Mouse (Mus musculus) heart, adult 2 months (tissue): Measurements from ENCODE around the gene Cfap46. TPM values are rescaled to one million over a fixed set of nuclear protein-coding genes. Genes with fewer than 3 reads are reported as not detected.

Experiments
- DNase-seq, 2 experiments: peaks; one replicate each; pipeline ENCODE4 v3.0.0; 2021
- H3K27ac ChIP-seq: fragments of 200-600 bp; 2 replicates; pipeline ENCODE4 v1.8.1; 2022
- H3K27me3 ChIP-seq: fragments of 200-500 bp; 2 replicates; pipeline ENCODE4 v1.6.1; 2012; ENCODE audit warnings: mild to moderate bottlenecking, low read length, inconsistent platforms, mixed read lengths; ENCODE audit not compliant: control insufficient read depth, insufficient read depth
- H3K36me3 ChIP-seq: fragments of 200-500 bp; 2 replicates; pipeline ENCODE4 v1.6.1; 2012; ENCODE audit warnings: low read length, inconsistent platforms; ENCODE audit not compliant: control insufficient read depth, insufficient read depth
- H3K4me1 ChIP-seq: fragments of 200-500 bp; 2 replicates; pipeline ENCODE4 v1.6.1; 2011; ENCODE audit warnings: low read length; ENCODE audit not compliant: control insufficient read depth, insufficient read depth
- H3K4me3 ChIP-seq: fragments of 200-600 bp; 2 replicates; pipeline ENCODE4 v1.8.1; 2022
- H3K79me2 ChIP-seq: fragments of 200-500 bp; replicated peaks from 2 replicates; pipeline ENCODE4 v1.6.1; 2012; ENCODE audit warnings: mild to moderate bottlenecking, inconsistent platforms, low read length, moderate library complexity, mixed read lengths; ENCODE audit not compliant: control insufficient read depth, insufficient read depth
- H3K9ac ChIP-seq: fragments of 200-500 bp; 2 replicates; pipeline ENCODE4 v1.6.1; 2012; ENCODE audit warnings: low read depth, mild to moderate bottlenecking, control low read depth, inconsistent platforms, low read length, mixed read lengths
- CTCF ChIP-seq: fragments of 200-600 bp; IDR thresholded peaks from 2 replicates; pipeline ENCODE4 v1.8.1; 2022; ENCODE audit warnings: antibody characterized with exemption, mild to moderate bottlenecking, moderate library complexity
- EP300 ChIP-seq: fragments of 200-500 bp; IDR thresholded peaks from 2 replicates; pipeline ENCODE4 v1.6.1; 2011; ENCODE audit warnings: low read depth, low read length, control low read depth; ENCODE audit not compliant: insufficient read depth
- POLR2A ChIP-seq: fragments of 200-500 bp; IDR thresholded peaks from 2 replicates; pipeline ENCODE4 v1.6.1; 2011; ENCODE audit warnings: mild to moderate bottlenecking, low read depth, low read length, control low read depth; ENCODE audit not compliant: insufficient read depth
- WGBS: fragments of 180-500 bp; shearing (Covaris S2); methylation state at CpG from one replicate; pipeline ENCODE4 v1.1.7; 2018; 5-methylcytosine and 5-hydroxymethylcytosine counted together
- intact Hi-C: fragments of 180-260 bp; cut with DNase I; formaldehyde crosslinking; loops from one replicate; pipeline ENCODE4 v1.15.1; 2025
- polyA plus RNA-seq: library from polyadenylated mRNA; depleted of rRNA; stranded (reverse); fragments of >200 nt; gene quantifications from 2 replicates; pipeline ENCODE4 v1.2.3, GENCODE M21; 2012
- total RNA-seq, 2 experiments: library from RNA; stranded (reverse); gene quantifications; 2 replicates each; pipeline ENCODE4 v1.2.3; 2021

Cfap46 gene
- total and polyA plus RNA-seq, 3 experiments, result 0.08 to 1.00 TPM; not detected in 1

- WGBS, result 18% methylated on average over 6 of the region's 6 CpGs
- peak; percentile 47 to 77 for DNase-seq
- Histone ChIP-seq H3K36me3 (no peaks in the 10 kb centered on the region), H3K27ac (no peak overlapping the region), H3K27me3 (no peaks in the 10 kb centered on the region; the same call in 1 of the 2 replicates), H3K79me2 (no peaks in the 10 kb centered on the region), H3K4me1 (no peaks in the 10 kb centered on the region), H3K9ac (no peak overlapping the region), H3K4me3 (no peak overlapping the region)
- intact Hi-C loops, result loop anchor here (1.0 to 5.0 kb wide), 3 partner anchors 44 to 174 kb away; no protein-coding TSS in a partner anchor
- 0 out of 2 replicates have a peak, but pooled peaks have one; percentile 31 for TF ChIP-seq EP300
- TF ChIP-seq POLR2A, result no peak
- peak; percentile 93 for TF ChIP-seq CTCF
Measured at GRCm38 (mm10) chr7:139703146-139703825, 19.7 kb upstream of the Cfap46 start.

- H3K36me3 ChIP-seq, result no peaks in the 10 kb centered on the region
- no peaks in the 10 kb centered on the region for H3K79me2 ChIP-seq
- H3K27me3 ChIP-seq, result no peaks in the 10 kb centered on the region; the same call in 1 of the 2 replicates
- H3K27ac ChIP-seq, result no peak overlapping the region
- WGBS, result 39% methylated on average over 6 of the region's 6 CpGs
- TF ChIP-seq POLR2A (no peak), EP300 (no peak)
- no peak for DNase-seq
- H3K9ac ChIP-seq, result no peak overlapping the region
- H3K4me3 ChIP-seq, result no peak overlapping the region
- H3K4me1 ChIP-seq, result no peaks in the 10 kb centered on the region
- intact Hi-C loops, result loop anchor here (5.0 kb wide), 2 partner anchors 46 to 176 kb away; no protein-coding TSS in a partner anchor
Measured at GRCm38 (mm10) chr7:139701651-139702301, 18.2 kb upstream of the Cfap46 start.

DNA sequence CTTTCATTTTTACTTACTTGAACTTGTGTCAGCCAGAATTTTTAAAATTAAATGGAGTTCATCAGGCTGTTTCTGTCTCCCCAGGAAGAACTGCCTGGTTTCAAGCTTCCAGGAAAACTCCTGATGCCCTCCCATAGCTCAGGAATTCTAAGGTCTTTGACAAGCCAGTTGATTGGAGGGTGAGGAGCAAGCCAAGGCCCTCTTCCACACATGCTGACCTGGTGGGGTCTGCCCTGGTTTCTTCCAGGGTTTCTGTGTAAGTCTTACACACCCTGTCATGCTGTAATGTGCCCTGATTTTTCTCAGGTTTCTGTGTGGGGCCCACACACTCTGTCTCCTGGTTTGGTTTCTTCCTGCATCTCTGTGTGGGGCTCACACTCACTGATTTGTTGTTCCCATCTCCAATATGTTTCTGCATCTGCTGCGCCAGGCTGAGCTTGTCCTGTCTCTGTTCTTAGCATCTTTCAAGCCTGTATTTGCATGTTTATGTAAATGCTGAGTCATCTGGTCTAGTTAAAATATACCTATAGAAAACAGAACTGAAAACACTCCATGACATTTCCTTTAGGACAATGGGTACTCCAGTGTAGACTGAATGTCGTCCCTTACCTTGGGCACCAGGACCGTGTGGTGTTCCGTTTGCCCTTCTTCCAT is 9.2 kb upstream of the Cfap46 start:
- TF ChIP-seq POLR2A, result no peak
- no peak for TF ChIP-seq CTCF
- TF ChIP-seq EP300, result no peak
- H3K27ac ChIP-seq, result no peak overlapping the region
- H3K79me2 ChIP-seq, result no peaks in the 10 kb centered on the region
- no peak for DNase-seq
- H3K4me3 ChIP-seq, result no peak overlapping the region
- H3K9ac ChIP-seq, result no peak overlapping the region
- 90% methylated on average over 4 of the region's 4 CpGs for WGBS
- no peaks in the 10 kb centered on the region for H3K27me3 ChIP-seq
- H3K36me3 ChIP-seq, result no peaks in the 10 kb centered on the region
- H3K4me1 ChIP-seq, result no peaks in the 10 kb centered on the region
- intact Hi-C loops, result no loop called here

- TF ChIP-seq CTCF (no peak), EP300 (no peak), POLR2A (no peak)
- WGBS, result 82% methylated on average over 11 of the region's 11 CpGs
Measured at GRCm38 (mm10) chr7:139692211-139692610, 8.6 kb upstream of the Cfap46 start.

DNA sequence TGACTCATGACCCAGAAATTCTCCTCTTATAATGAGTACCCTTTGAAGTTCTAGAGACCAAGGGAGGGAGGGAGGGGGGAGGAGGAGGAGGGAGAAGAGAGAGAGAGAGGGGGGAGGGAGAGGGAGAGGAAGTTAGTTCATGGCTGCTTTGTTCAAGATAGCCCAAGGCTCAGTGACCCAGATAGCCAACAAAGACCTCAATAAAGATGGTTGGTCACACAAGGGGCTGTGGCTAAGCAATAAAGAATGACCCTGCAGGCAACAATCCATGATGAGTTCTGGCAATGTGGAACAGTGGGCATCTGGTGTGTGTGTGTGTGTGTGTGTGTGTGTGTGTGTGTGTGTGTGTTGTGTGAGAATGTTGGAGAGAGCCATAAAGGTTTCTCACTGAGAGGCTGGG is 1.7 kb upstream of the Cfap46 start:
- H3K27me3 ChIP-seq, result no peaks in the 10 kb centered on the region
- H3K9ac ChIP-seq, result no peak overlapping the region
- no peaks in the 10 kb centered on the region for H3K79me2 ChIP-seq
- no peak overlapping the region for H3K27ac ChIP-seq
- H3K4me3 ChIP-seq, result no peak overlapping the region
- H3K36me3 ChIP-seq, result no peaks in the 10 kb centered on the region
- intact Hi-C loops, result loop anchor here (2.0 kb wide), 1 partner anchor 69 kb away; no protein-coding TSS in a partner anchor
- no peak for DNase-seq
- TF ChIP-seq CTCF, result no peak
- no peak for TF ChIP-seq EP300
- no peaks in the 10 kb centered on the region; the same call in 1 of the 2 replicates for H3K4me1 ChIP-seq

More at GRCm38 (mm10) chr7:139692211-139692610, 8.6 kb upstream of the Cfap46 start:
- H3K27me3 ChIP-seq, result no peaks in the 10 kb centered on the region
- intact Hi-C loops, result no loop called here
- H3K79me2 ChIP-seq, result no peaks in the 10 kb centered on the region
- H3K36me3 ChIP-seq, result no peaks in the 10 kb centered on the region
- DNase-seq, result no peak
- H3K27ac ChIP-seq, result no peak overlapping the region
- H3K4me1 ChIP-seq, result no peaks in the 10 kb centered on the region
- no peak overlapping the region for H3K9ac ChIP-seq
- no peak overlapping the region for H3K4me3 ChIP-seq
